Mouse (Mus musculus): ENCODE measurements at regions not wholly inside any gene's neighbourhood (a gene's known extent, or its start where the extent isn't known, plus 50 kb on each side); places are given as distances from the start of the nearest gene placed in this dataset.

GRCm38 (mm10) chr16:95057596-95057995 is 60.1 kb upstream of the Kcnj6 start:
- no peak for DNase-seq

- no peak for DNase-seq
Measured at GRCm38 (mm10) chr16:95064423-95064822, 66.9 kb upstream of the Kcnj6 start.

- no peak for DNase-seq
Measured at GRCm38 (mm10) chr16:95066687-95067086, 69.2 kb upstream of the Kcnj6 start.

GRCm38 (mm10) chr16:95092471-95093221 is 95.1 kb upstream of the Kcnj6 start:
- DNase-seq: no peak

GRCm38 (mm10) chr16:95093753-95094152 is 96.3 kb upstream of the Kcnj6 start:
- DNase-seq: no peak

- no peak for DNase-seq
Measured at GRCm38 (mm10) chr16:95100954-95101353, 103.5 kb upstream of the Kcnj6 start.

- DNase-seq: no peak
Measured at GRCm38 (mm10) chr16:95117531-95117930, 120.0 kb upstream of the Kcnj6 start.

GRCm38 (mm10) chr16:95119293-95119692 is 121.8 kb upstream of the Kcnj6 start:
- DNase-seq: no peak

- no peak for DNase-seq
Measured at GRCm38 (mm10) chr16:95122048-95122447, 124.5 kb upstream of the Kcnj6 start.

GRCm38 (mm10) chr16:95127616-95128015 is 129.7 kb upstream of the Kcnj15 start:
- no peak for DNase-seq

GRCm38 (mm10) chr16:95131815-95132214 is 125.5 kb upstream of the Kcnj15 start:
- no peak for DNase-seq

GRCm38 (mm10) chr16:95138809-95139208 is 118.5 kb upstream of the Kcnj15 start:
- no peak for DNase-seq

- no peak for DNase-seq
Measured at GRCm38 (mm10) chr16:95141510-95142394, 115.6 kb upstream of the Kcnj15 start.

GRCm38 (mm10) chr16:95150499-95150898 is 106.9 kb upstream of the Kcnj15 start:
- DNase-seq: no peak

- no peak for DNase-seq
Measured at GRCm38 (mm10) chr16:95151499-95151898, 105.9 kb upstream of the Kcnj15 start.

GRCm38 (mm10) chr16:95151914-95152313 is 105.4 kb upstream of the Kcnj15 start:
- DNase-seq: no peak

GRCm38 (mm10) chr16:95152742-95153383 is 104.5 kb upstream of the Kcnj15 start:
- no peak for DNase-seq

- DNase-seq: no peak
Measured at GRCm38 (mm10) chr16:95168349-95168748, 89.0 kb upstream of the Kcnj15 start.

- no peak for DNase-seq
Measured at GRCm38 (mm10) chr16:95169346-95169745, 88.0 kb upstream of the Kcnj15 start.

GRCm38 (mm10) chr16:95180562-95180961 is 76.8 kb upstream of the Kcnj15 start:
- no peak for DNase-seq

- DNase-seq: no peak
Measured at GRCm38 (mm10) chr16:95185341-95185740, 72.0 kb upstream of the Kcnj15 start.

- DNase-seq: no peak
Measured at GRCm38 (mm10) chr16:95189114-95189513, 68.2 kb upstream of the Kcnj15 start.

GRCm38 (mm10) chr16:95194151-95194550 is 63.2 kb upstream of the Kcnj15 start:
- DNase-seq: no peak

Data from spleen, adult 18-20 months (tissue).